Mouse (Mus musculus): ENCODE results near the gene Cald1. TPM values are rescaled to one million over a fixed set of nuclear protein-coding genes. Genes with fewer than 3 reads are reported as not detected.

Gene Cald1
- polyA plus RNA-seq, 1 experiment from 2014 or later, result 368 TPM

- no peak for ATAC-seq (ENCODE audit: insufficient number of reproducible peaks, insufficient read depth, low FRiP score, low read depth)
Measured at GRCm38 (mm10) chr6:34691416-34691815, 93.1 kb downstream of the Cald1 start.

GRCm38 (mm10) chr6:34694096-34694495 lies 95.8 kb downstream of the Cald1 start:
- Histone ChIP-seq H3K4me1 (ENCODE audit: control insufficient read depth, insufficient read depth, low read length) (peaks cover 2% of the 10 kb centered on the region; the same call in 1 of the 2 replicates), H3K4me2 (replicated peaks; ENCODE audit: low read depth, low read length) (no peak overlapping the region), H3K36me3 (ENCODE audit: control insufficient read depth, insufficient read depth, low read length) (no peaks in the 10 kb centered on the region), H3K9me3 (ENCODE audit: control insufficient read depth, low read depth, low read length) (no peaks in the 10 kb centered on the region), H3K27ac (ENCODE audit: low read length) (no peak overlapping the region), H3K4me3 (ENCODE audit: low read depth, low read length) (no peak overlapping the region), H3K27me3 (ENCODE audit: control insufficient read depth, insufficient read depth, low read length) (no peaks in the 10 kb centered on the region), H3K9ac (replicated peaks; ENCODE audit: low read depth, low read length) (no peak overlapping the region)
- 92% methylated on average over 4 of the region's 4 CpGs for WGBS
- no peak for ATAC-seq (ENCODE audit: insufficient number of reproducible peaks, insufficient read depth, low FRiP score, low read depth)

More at GRCm38 (mm10) chr6:34691416-34691815, 93.1 kb downstream of the Cald1 start:
- Histone ChIP-seq H3K9ac (replicated peaks; ENCODE audit: low read depth, low read length) (no peak overlapping the region), H3K27me3 (ENCODE audit: control insufficient read depth, insufficient read depth, low read length) (no peaks in the 10 kb centered on the region), H3K36me3 (ENCODE audit: control insufficient read depth, insufficient read depth, low read length) (peaks cover 8% of the 10 kb centered on the region; the same call in 1 of the 2 replicates), H3K4me1 (ENCODE audit: control insufficient read depth, insufficient read depth, low read length) (peaks cover 6% of the 10 kb centered on the region; the same call in 1 of the 2 replicates), H3K9me3 (ENCODE audit: control insufficient read depth, low read depth, low read length) (no peaks in the 10 kb centered on the region), H3K4me2 (replicated peaks; ENCODE audit: low read depth, low read length) (no peak overlapping the region), H3K4me3 (ENCODE audit: low read depth, low read length) (no peak overlapping the region), H3K27ac (ENCODE audit: low read length) (no peak overlapping the region; the same call in 1 of the 2 replicates)
- WGBS, result 64% methylated on average over 7 of the region's 7 CpGs

- H3K9me3 ChIP-seq (ENCODE audit: control insufficient read depth, low read depth, low read length), result peaks cover 8% of the 10 kb centered on the region
- H3K27me3 ChIP-seq (ENCODE audit: control insufficient read depth, insufficient read depth, low read length), result no peaks in the 10 kb centered on the region
- H3K27ac ChIP-seq (ENCODE audit: low read length), result no peak overlapping the region
- no peak overlapping the region for H3K9ac ChIP-seq (replicated peaks; ENCODE audit: low read depth, low read length)
- 77% methylated on average over 1 of the region's 1 CpGs for WGBS
- no peak overlapping the region for H3K4me2 ChIP-seq (replicated peaks; ENCODE audit: low read depth, low read length)
- no peak for ATAC-seq (ENCODE audit: insufficient number of reproducible peaks, insufficient read depth, low FRiP score, low read depth)
- H3K4me3 ChIP-seq (ENCODE audit: low read depth, low read length), result no peak overlapping the region
- H3K36me3 ChIP-seq (ENCODE audit: control insufficient read depth, insufficient read depth, low read length), result no peaks in the 10 kb centered on the region
- peaks cover 18% of the 10 kb centered on the region for H3K4me1 ChIP-seq (ENCODE audit: control insufficient read depth, insufficient read depth, low read length)
Measured at GRCm38 (mm10) chr6:34703421-34704120, 105.3 kb downstream of the Cald1 start.

GRCm38 (mm10) chr6:34707521-34707920 lies 109.2 kb downstream of the Cald1 start:
- peaks cover 37% of the 10 kb centered on the region for H3K4me1 ChIP-seq (ENCODE audit: control insufficient read depth, insufficient read depth, low read length)
- no peaks in the 10 kb centered on the region for H3K36me3 ChIP-seq (ENCODE audit: control insufficient read depth, insufficient read depth, low read length)
- H3K9ac ChIP-seq (replicated peaks; ENCODE audit: low read depth, low read length), result no peak overlapping the region
- ATAC-seq (ENCODE audit: insufficient number of reproducible peaks, insufficient read depth, low FRiP score, low read depth), result no peak
- H3K9me3 ChIP-seq (ENCODE audit: control insufficient read depth, low read depth, low read length), result peaks cover 8% of the 10 kb centered on the region
- peak overlapping the region; percentile 45; the same call in 1 of the 2 replicates for H3K27ac ChIP-seq (ENCODE audit: low read length)
- 26% methylated on average over 2 of the region's 2 CpGs for WGBS
- H3K4me2 ChIP-seq (replicated peaks; ENCODE audit: low read depth, low read length), result no peak overlapping the region
- no peak overlapping the region for H3K4me3 ChIP-seq (ENCODE audit: low read depth, low read length)
- no peaks in the 10 kb centered on the region for H3K27me3 ChIP-seq (ENCODE audit: control insufficient read depth, insufficient read depth, low read length)

- Histone ChIP-seq H3K4me2 (replicated peaks; ENCODE audit: low read depth, low read length) (peak overlapping the region; percentile 52), H3K9ac (replicated peaks; ENCODE audit: low read depth, low read length) (0 out of 2 replicates have a peak overlapping the region, but pooled peaks have one; percentile 55), H3K4me3 (ENCODE audit: low read depth, low read length) (peak overlapping the region; percentile 45), H3K4me1 (ENCODE audit: control insufficient read depth, insufficient read depth, low read length) (peaks cover 37% of the 10 kb centered on the region), H3K27ac (ENCODE audit: low read length) (peak overlapping the region; percentile 74), H3K36me3 (ENCODE audit: control insufficient read depth, insufficient read depth, low read length) (no peaks in the 10 kb centered on the region), H3K9me3 (ENCODE audit: control insufficient read depth, low read depth, low read length) (peaks cover 8% of the 10 kb centered on the region), H3K27me3 (ENCODE audit: control insufficient read depth, insufficient read depth, low read length) (no peaks in the 10 kb centered on the region)
- 13% methylated on average over 13 of the region's 13 CpGs for WGBS
- ATAC-seq (ENCODE audit: insufficient number of reproducible peaks, insufficient read depth, low FRiP score, low read depth), result 0 out of 2 replicates have a peak, but pooled peaks have one; percentile 2
Measured at GRCm38 (mm10) chr6:34708650-34709265, 110.5 kb downstream of the Cald1 start.

- Histone ChIP-seq H3K9ac (replicated peaks; ENCODE audit: low read depth, low read length) (peak overlapping the region; percentile 55), H3K27ac (ENCODE audit: low read length) (peak overlapping the region; percentile 74; the same call in 1 of the 2 replicates), H3K4me2 (replicated peaks; ENCODE audit: low read depth, low read length) (peak overlapping the region; percentile 52), H3K9me3 (ENCODE audit: control insufficient read depth, low read depth, low read length) (peaks cover 3% of the 10 kb centered on the region), H3K36me3 (ENCODE audit: control insufficient read depth, insufficient read depth, low read length) (no peaks in the 10 kb centered on the region), H3K4me1 (ENCODE audit: control insufficient read depth, insufficient read depth, low read length) (peaks cover 37% of the 10 kb centered on the region), H3K4me3 (ENCODE audit: low read depth, low read length) (peak overlapping the region; percentile 45), H3K27me3 (ENCODE audit: control insufficient read depth, insufficient read depth, low read length) (no peaks in the 10 kb centered on the region)
- ATAC-seq (ENCODE audit: insufficient number of reproducible peaks, insufficient read depth, low FRiP score, low read depth), result peak; percentile 74; the same call in 1 of the 2 replicates
- WGBS, result 3% methylated on average over 11 of the region's 11 CpGs
Measured at GRCm38 (mm10) chr6:34709289-34709688, 111.0 kb downstream of the Cald1 start.

- Histone ChIP-seq H3K27ac (ENCODE audit: low read length) (peak overlapping the region; percentile 74; the same call in 1 of the 2 replicates), H3K27me3 (ENCODE audit: control insufficient read depth, insufficient read depth, low read length) (no peaks in the 10 kb centered on the region), H3K36me3 (ENCODE audit: control insufficient read depth, insufficient read depth, low read length) (no peaks in the 10 kb centered on the region), H3K4me1 (ENCODE audit: control insufficient read depth, insufficient read depth, low read length) (peaks cover 37% of the 10 kb centered on the region), H3K4me3 (ENCODE audit: low read depth, low read length) (peak overlapping the region; percentile 45), H3K4me2 (replicated peaks; ENCODE audit: low read depth, low read length) (peak overlapping the region; percentile 52), H3K9me3 (ENCODE audit: control insufficient read depth, low read depth, low read length) (no peaks in the 10 kb centered on the region), H3K9ac (replicated peaks; ENCODE audit: low read depth, low read length) (peak overlapping the region; percentile 55; the same call in 1 of the 2 replicates)
- WGBS, result 18% methylated on average over 14 of the region's 14 CpGs
- ATAC-seq (ENCODE audit: insufficient number of reproducible peaks, insufficient read depth, low FRiP score, low read depth), result no peak
Measured at GRCm38 (mm10) chr6:34709946-34710682, 111.8 kb downstream of the Cald1 start.

- Histone ChIP-seq H3K4me3 (ENCODE audit: low read depth, low read length) (0 out of 2 replicates have a peak overlapping the region, but pooled peaks have one; percentile 45), H3K4me1 (ENCODE audit: control insufficient read depth, insufficient read depth, low read length) (peaks cover 37% of the 10 kb centered on the region), H3K9ac (replicated peaks; ENCODE audit: low read depth, low read length) (no peak overlapping the region)
Measured at GRCm38 (mm10) chr6:34710848-34711247, 112.5 kb downstream of the Cald1 start.

More at GRCm38 (mm10) chr6:34710848-34711247, 112.5 kb downstream of the Cald1 start:
- no peaks in the 10 kb centered on the region for H3K27me3 ChIP-seq (ENCODE audit: control insufficient read depth, insufficient read depth, low read length)
- H3K4me2 ChIP-seq (replicated peaks; ENCODE audit: low read depth, low read length), result peak overlapping the region; percentile 52
- H3K9me3 ChIP-seq (ENCODE audit: control insufficient read depth, low read depth, low read length), result no peaks in the 10 kb centered on the region
- H3K36me3 ChIP-seq (ENCODE audit: control insufficient read depth, insufficient read depth, low read length), result no peaks in the 10 kb centered on the region
- 54% methylated on average over 5 of the region's 5 CpGs for WGBS
- H3K27ac ChIP-seq (ENCODE audit: low read length), result peak overlapping the region; percentile 16; the same call in 1 of the 2 replicates
- ATAC-seq (ENCODE audit: insufficient number of reproducible peaks, insufficient read depth, low FRiP score, low read depth), result no peak
